Mouse (Mus musculus): ENCODE results near the gene 1700034J05Rik. TPM values are rescaled to one million over a fixed set of nuclear protein-coding genes. Genes with fewer than 3 reads are reported as not detected.

Gene 1700034J05Rik
- polyA plus RNA-seq, 1 experiment from 2014 or later, result 0.09 TPM

DNA sequence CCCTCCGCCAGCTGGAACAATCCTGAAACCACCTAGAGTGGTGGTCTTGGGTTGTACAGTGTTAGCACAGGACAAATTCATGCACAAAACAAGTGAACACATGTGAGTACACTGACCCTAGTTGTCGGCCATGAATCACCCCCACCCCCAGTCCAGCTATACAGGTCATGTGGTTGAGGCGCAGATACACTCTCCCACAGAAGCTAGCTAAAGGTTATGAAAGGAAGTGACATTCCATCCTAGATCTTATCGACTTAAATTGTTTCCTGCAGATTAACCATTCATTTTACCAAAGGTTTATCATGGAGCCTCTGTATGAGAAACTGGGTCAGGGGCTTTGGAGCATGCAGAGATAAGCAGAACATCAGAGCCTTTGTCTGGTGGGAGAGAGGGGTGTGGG lies 7.0 kb downstream of the 1700034J05Rik start:
- ATAC-seq (replicated peaks; ENCODE audit: low FRiP score), result no peak
- WGBS, result 77% methylated on average over 4 of the region's 4 CpGs
- Histone ChIP-seq H3K27me3 (ENCODE audit: control insufficient read depth, insufficient read depth, low read length) (no peaks in the 10 kb centered on the region), H3K27ac (ENCODE audit: low read depth, low read length) (no peak overlapping the region), H3K9ac (ENCODE audit: low read length) (no peak overlapping the region), H3K4me2 (ENCODE audit: low read depth, low read length, severe bottlenecking) (no peak overlapping the region), H3K4me1 (replicated peaks; ENCODE audit: control insufficient read depth, insufficient read depth, low read length) (peaks cover 4% of the 10 kb centered on the region; the same call in 1 of the 2 replicates), H3K36me3 (ENCODE audit: control insufficient read depth, insufficient read depth, low read length) (no peaks in the 10 kb centered on the region), H3K9me3 (ENCODE audit: control insufficient read depth, low read length) (no peaks in the 10 kb centered on the region), H3K4me3 (ENCODE audit: low read depth, low read length) (no peak overlapping the region)
- no peak for DNase-seq (ENCODE audit: low spot score)

DNA sequence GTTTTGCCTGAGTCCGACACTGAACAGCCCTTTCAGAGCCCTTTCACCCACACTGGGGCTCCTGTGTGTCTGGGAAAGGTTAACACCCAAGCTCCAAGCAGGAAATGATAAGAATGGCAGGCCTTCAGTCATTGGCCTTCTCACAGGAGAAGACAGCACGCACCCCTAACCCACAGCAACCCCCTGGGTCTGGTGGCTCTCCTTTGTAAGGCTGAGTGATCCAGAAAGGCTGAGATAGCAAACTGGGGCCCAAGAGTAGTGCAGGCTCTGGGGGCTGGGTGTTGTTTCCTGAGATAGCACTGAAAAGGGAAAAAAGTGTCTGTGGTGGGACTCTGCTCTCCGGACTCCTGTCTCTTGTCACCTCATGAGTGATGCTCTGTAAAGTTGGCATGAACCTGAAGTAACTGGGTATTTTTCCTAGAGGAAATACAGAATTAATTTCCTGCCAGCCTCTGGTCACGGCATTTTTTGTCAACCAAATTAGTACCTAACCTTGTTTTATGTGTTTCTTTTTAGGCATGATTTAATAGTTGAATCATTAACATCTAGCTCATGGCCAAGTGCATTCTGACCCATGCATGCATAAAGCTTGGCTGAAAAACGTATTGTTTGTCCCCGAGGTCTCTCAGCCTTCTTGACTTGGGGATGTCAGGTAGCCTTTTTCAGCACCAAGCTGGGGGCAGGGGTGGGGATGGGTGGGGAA lies 7.7 kb downstream of the 1700034J05Rik start:
- DNase-seq (ENCODE audit: low spot score) (no peak), ATAC-seq (replicated peaks; ENCODE audit: low FRiP score) (no peak)
- WGBS, result 81% methylated on average over 6 of the region's 6 CpGs
- Histone ChIP-seq H3K4me3 (ENCODE audit: low read depth, low read length) (no peak overlapping the region), H3K4me1 (replicated peaks; ENCODE audit: control insufficient read depth, insufficient read depth, low read length) (peaks cover 4% of the 10 kb centered on the region; the same call in 1 of the 2 replicates), H3K27me3 (ENCODE audit: control insufficient read depth, insufficient read depth, low read length) (no peaks in the 10 kb centered on the region), H3K27ac (ENCODE audit: low read depth, low read length) (no peak overlapping the region), H3K36me3 (ENCODE audit: control insufficient read depth, insufficient read depth, low read length) (no peaks in the 10 kb centered on the region), H3K9me3 (ENCODE audit: control insufficient read depth, low read length) (no peaks in the 10 kb centered on the region), H3K4me2 (ENCODE audit: low read depth, low read length, severe bottlenecking) (no peak overlapping the region), H3K9ac (ENCODE audit: low read length) (no peak overlapping the region)

DNA sequence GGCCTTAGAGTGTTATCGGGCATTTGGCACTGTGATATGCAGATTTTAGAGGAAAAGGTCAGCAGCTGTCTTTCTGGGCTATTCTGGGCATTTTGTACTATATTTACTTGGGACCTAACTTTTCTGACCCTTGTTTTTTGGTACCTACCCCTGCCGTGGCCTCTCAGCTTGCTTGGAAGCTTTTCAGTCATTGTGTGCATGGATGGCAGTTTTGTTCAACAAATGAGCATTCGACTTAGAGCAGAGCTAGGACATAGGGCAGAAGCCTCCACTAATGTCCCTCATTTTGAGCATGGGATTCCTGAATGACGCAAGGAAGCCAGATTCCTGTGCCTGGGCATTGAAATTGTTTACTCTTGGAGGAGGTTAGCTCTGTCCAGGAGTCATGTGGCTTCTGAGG lies 9.4 kb downstream of the 1700034J05Rik start:
- ATAC-seq (replicated peaks; ENCODE audit: low FRiP score), result no peak

DNA sequence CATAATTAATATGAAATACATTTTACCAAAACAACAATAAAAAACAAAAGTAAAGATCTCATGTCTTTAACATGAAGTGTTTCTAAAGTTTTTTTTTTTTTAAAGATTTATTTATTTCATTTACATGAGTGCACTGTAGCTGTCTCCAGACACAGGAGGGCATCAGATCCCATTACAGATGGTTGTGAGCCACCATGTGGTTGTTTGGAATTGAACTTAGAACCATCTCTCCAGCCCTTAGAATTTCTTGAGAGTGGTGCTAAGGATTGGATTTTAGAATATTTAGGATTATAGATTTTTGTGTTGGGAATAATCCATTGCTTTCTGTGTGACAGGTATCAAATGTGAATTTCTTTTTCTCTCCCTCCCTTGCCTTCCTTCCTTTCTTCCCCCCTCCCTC lies 10.2 kb downstream of the 1700034J05Rik start:
- no peaks in the 10 kb centered on the region for H3K36me3 ChIP-seq (ENCODE audit: control insufficient read depth, insufficient read depth, low read length)
- no peaks in the 10 kb centered on the region for H3K4me1 ChIP-seq (replicated peaks; ENCODE audit: control insufficient read depth, insufficient read depth, low read length)

More for the DNA sequence above, 9.4 kb downstream of the 1700034J05Rik start:
- H3K4me1 ChIP-seq (replicated peaks; ENCODE audit: control insufficient read depth, insufficient read depth, low read length), result peaks cover 2% of the 10 kb centered on the region; the same call in 1 of the 2 replicates
- no peak overlapping the region for H3K4me3 ChIP-seq (ENCODE audit: low read depth, low read length)
- H3K36me3 ChIP-seq (ENCODE audit: control insufficient read depth, insufficient read depth, low read length), result no peaks in the 10 kb centered on the region
- H3K9ac ChIP-seq (ENCODE audit: low read length), result no peak overlapping the region
- no peak overlapping the region for H3K4me2 ChIP-seq (ENCODE audit: low read depth, low read length, severe bottlenecking)
- H3K27me3 ChIP-seq (ENCODE audit: control insufficient read depth, insufficient read depth, low read length), result no peaks in the 10 kb centered on the region
- no peak overlapping the region for H3K27ac ChIP-seq (ENCODE audit: low read depth, low read length)
- DNase-seq (ENCODE audit: low spot score), result no peak
- no peaks in the 10 kb centered on the region for H3K9me3 ChIP-seq (ENCODE audit: control insufficient read depth, low read length)
- 65% methylated on average over 4 of the region's 4 CpGs for WGBS

DNA sequence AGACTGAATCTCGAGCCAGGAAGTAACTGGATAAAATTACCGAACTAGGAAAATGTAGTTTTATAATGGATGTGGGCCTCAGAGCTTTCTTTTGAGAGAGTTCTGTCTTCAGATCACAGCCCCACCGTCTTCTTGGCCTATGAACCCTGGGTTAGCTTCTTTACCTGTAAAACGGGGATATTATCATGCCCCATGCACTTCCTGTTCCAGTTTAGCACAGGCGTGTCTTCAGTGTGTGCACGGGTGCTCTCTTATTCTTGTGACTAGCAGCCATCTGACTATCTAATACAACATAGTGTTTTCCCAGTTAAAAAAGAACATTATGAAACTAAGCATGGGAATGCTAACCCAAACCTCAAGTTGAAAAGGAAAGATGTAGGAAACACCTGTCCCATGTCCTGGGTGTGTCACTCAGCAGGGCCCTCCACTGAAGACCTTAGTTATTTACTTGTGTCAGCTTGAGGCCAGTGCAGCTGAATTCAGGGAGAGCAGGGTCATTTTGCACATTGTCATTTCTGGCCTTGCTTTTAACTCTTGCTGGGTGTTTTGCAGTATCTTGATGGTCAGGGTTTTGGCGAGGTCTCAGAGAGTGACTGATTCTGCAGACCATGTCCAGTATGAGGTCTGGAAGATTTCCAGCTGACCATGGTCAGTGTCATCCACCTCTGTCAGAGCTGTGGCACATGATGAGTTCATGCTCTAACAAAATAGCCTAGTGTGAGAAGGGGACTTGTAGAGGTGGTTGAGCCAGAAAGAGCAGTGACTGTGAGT lies 12.5 kb downstream of the 1700034J05Rik start:
- Histone ChIP-seq H3K27ac (ENCODE audit: low read depth, low read length) (no peak overlapping the region), H3K9me3 (ENCODE audit: control insufficient read depth, low read length) (no peaks in the 10 kb centered on the region), H3K9ac (ENCODE audit: low read length) (no peak overlapping the region), H3K4me1 (replicated peaks; ENCODE audit: control insufficient read depth, insufficient read depth, low read length) (no peaks in the 10 kb centered on the region), H3K4me2 (ENCODE audit: low read depth, low read length, severe bottlenecking) (no peak overlapping the region), H3K36me3 (ENCODE audit: control insufficient read depth, insufficient read depth, low read length) (no peaks in the 10 kb centered on the region), H3K27me3 (ENCODE audit: control insufficient read depth, insufficient read depth, low read length) (no peaks in the 10 kb centered on the region), H3K4me3 (ENCODE audit: low read depth, low read length) (no peak overlapping the region)
- no peak for ATAC-seq (replicated peaks; ENCODE audit: low FRiP score)
- 90% methylated on average over 7 of the region's 7 CpGs for WGBS
- no peak for DNase-seq (ENCODE audit: low spot score)

More for the DNA sequence above, 10.2 kb downstream of the 1700034J05Rik start:
- H3K4me3 ChIP-seq (ENCODE audit: low read depth, low read length), result no peak overlapping the region
- no peak for ATAC-seq (replicated peaks; ENCODE audit: low FRiP score)
- no peak overlapping the region for H3K9ac ChIP-seq (ENCODE audit: low read length)
- no peaks in the 10 kb centered on the region for H3K27me3 ChIP-seq (ENCODE audit: control insufficient read depth, insufficient read depth, low read length)
- no peaks in the 10 kb centered on the region for H3K9me3 ChIP-seq (ENCODE audit: control insufficient read depth, low read length)
- no peak overlapping the region for H3K4me2 ChIP-seq (ENCODE audit: low read depth, low read length, severe bottlenecking)
- DNase-seq (ENCODE audit: low spot score), result no peak
- no peak overlapping the region for H3K27ac ChIP-seq (ENCODE audit: low read depth, low read length)

DNA sequence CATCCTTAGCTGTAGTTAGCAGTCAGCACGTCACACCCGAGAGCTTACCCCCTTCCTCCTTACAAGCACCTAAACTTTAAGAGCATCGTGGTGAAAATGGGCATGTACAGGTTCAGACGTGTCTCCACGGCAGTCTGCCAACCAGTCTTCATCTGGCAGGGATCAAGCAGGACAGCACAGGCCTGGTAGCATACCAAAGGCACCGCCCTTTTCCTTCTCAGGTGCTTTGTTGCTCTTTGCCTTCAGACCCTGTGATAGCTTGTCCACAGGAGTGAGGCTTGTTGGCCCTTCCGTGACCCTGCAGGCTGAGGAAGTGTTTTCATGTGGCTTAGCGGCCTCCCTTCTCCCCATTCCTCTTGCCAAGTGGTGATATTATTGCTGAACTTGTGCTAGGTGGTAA lies 15.2 kb downstream of the 1700034J05Rik start:
- ATAC-seq (replicated peaks; ENCODE audit: low FRiP score) (no peak), DNase-seq (ENCODE audit: low spot score) (no peak)
- WGBS, result 91% methylated on average over 8 of the region's 8 CpGs
- Histone ChIP-seq H3K4me3 (ENCODE audit: low read depth, low read length) (no peak overlapping the region), H3K9ac (ENCODE audit: low read length) (no peak overlapping the region), H3K4me2 (ENCODE audit: low read depth, low read length, severe bottlenecking) (no peak overlapping the region), H3K4me1 (replicated peaks; ENCODE audit: control insufficient read depth, insufficient read depth, low read length) (no peaks in the 10 kb centered on the region), H3K27ac (ENCODE audit: low read depth, low read length) (no peak overlapping the region), H3K9me3 (ENCODE audit: control insufficient read depth, low read length) (no peaks in the 10 kb centered on the region), H3K36me3 (ENCODE audit: control insufficient read depth, insufficient read depth, low read length) (no peaks in the 10 kb centered on the region), H3K27me3 (ENCODE audit: control insufficient read depth, insufficient read depth, low read length) (no peaks in the 10 kb centered on the region)

DNA sequence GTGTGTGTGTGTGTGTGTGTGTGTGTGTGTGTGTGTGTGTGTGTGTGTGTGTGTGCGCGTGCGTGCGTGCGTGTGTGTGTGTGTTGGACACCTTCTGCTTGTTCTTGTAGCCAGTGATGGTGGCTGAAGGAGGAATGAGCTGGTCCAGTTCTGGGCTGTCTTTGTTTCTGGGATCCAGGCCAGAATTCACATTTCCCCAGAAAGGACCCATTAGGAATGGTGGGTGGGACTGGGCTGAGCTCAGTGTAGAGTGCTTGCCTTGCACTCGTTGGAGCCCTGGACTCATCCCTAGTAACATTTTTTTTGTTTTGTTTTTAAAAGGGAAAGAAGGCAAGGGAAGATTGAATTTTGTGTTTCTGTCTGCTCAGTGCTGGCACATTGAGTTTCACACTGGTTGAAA lies 18.3 kb downstream of the 1700034J05Rik start:
- Histone ChIP-seq H3K4me3 (ENCODE audit: low read depth, low read length) (no peak overlapping the region), H3K9me3 (ENCODE audit: control insufficient read depth, low read length) (no peaks in the 10 kb centered on the region), H3K27me3 (ENCODE audit: control insufficient read depth, insufficient read depth, low read length) (no peaks in the 10 kb centered on the region), H3K4me2 (ENCODE audit: low read depth, low read length, severe bottlenecking) (no peak overlapping the region), H3K27ac (ENCODE audit: low read depth, low read length) (no peak overlapping the region), H3K9ac (ENCODE audit: low read length) (no peak overlapping the region), H3K36me3 (ENCODE audit: control insufficient read depth, insufficient read depth, low read length) (no peaks in the 10 kb centered on the region), H3K4me1 (replicated peaks; ENCODE audit: control insufficient read depth, insufficient read depth, low read length) (no peaks in the 10 kb centered on the region)
- no peak for DNase-seq (ENCODE audit: low spot score)
- WGBS, result 86% methylated on average over 6 of the region's 6 CpGs
- ATAC-seq (replicated peaks; ENCODE audit: low FRiP score), result no peak

DNA sequence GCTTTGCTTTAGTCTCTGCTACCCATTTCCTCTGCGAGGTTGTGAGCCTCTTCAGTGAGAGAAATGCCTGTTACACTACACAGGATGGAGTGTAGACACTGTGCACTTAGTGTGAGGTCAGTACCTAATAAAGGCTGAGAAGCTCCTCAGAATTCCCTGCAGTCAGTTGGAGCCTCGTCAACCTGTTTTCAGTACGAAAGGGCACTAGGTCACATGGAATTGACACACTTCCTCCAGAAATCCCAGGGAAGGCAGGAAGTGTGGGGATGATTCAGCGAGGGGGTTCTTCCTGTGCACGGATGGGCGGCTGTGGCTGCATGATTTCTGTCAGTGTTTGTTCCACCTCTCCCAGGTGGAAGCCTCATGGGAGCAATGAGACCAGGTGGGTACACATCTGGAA lies 21.1 kb downstream of the 1700034J05Rik start:
- no peak for DNase-seq (ENCODE audit: low spot score)
- no peak for ATAC-seq (replicated peaks; ENCODE audit: low FRiP score)
- Histone ChIP-seq H3K9me3 (ENCODE audit: control insufficient read depth, low read length) (no peaks in the 10 kb centered on the region), H3K4me2 (ENCODE audit: low read depth, low read length, severe bottlenecking) (no peak overlapping the region), H3K36me3 (ENCODE audit: control insufficient read depth, insufficient read depth, low read length) (no peaks in the 10 kb centered on the region), H3K4me3 (ENCODE audit: low read depth, low read length) (no peak overlapping the region), H3K27me3 (ENCODE audit: control insufficient read depth, insufficient read depth, low read length) (no peaks in the 10 kb centered on the region), H3K4me1 (replicated peaks; ENCODE audit: control insufficient read depth, insufficient read depth, low read length) (no peaks in the 10 kb centered on the region), H3K9ac (ENCODE audit: low read length) (no peak overlapping the region), H3K27ac (ENCODE audit: low read depth, low read length) (no peak overlapping the region)
- WGBS, result 74% methylated on average over 6 of the region's 6 CpGs
